Comparison of ENCODE assay signal across 19 mouse cellular contexts in genomic region chr2:154959486-154959885, GRCm38 (mm10). TPM values are rescaled to one million over a fixed set of nuclear protein-coding genes. Genes with fewer than 3 reads are reported as not detected.
"Had no signal": no experiment of that assay in that cellular context is flagged by ENCODE, and none has a peak within 500 bp of the region (broad histone marks: within the 10 kb centered on the region; RNA-seq: fewer than 3 reads in every experiment).

No protein-coding gene starts in this region.

- ATAC-seq: lung, postnatal 0 days; midbrain, embryonic 13.5 days; midbrain, embryonic 15.5 days had no signal

- H3K4me1 ChIP-seq: lung, embryonic 15.5 days; midbrain, embryonic 13.5 days; midbrain, embryonic 15.5 days; neural tube, embryonic 12.5 days had no signal

- H3K27me3 ChIP-seq: lung, embryonic 15.5 days; midbrain, embryonic 13.5 days; midbrain, embryonic 15.5 days; neural tube, embryonic 12.5 days had no signal

- H3K4me2 ChIP-seq: lung, embryonic 15.5 days; midbrain, embryonic 11.5 days; midbrain, embryonic 13.5 days; midbrain, embryonic 15.5 days; neural tube, embryonic 12.5 days had no signal

- H3K36me3 ChIP-seq: lung, embryonic 15.5 days; midbrain, embryonic 13.5 days; midbrain, embryonic 15.5 days; neural tube, embryonic 12.5 days had no signal

- H3K9ac ChIP-seq: lung, embryonic 15.5 days; midbrain, embryonic 13.5 days; midbrain, embryonic 15.5 days; neural tube, embryonic 12.5 days had no signal

- H3K9me3 ChIP-seq: lung, embryonic 15.5 days; megakaryocyte, embryonic 14.5 days; midbrain, embryonic 13.5 days; midbrain, embryonic 15.5 days; neural tube, embryonic 12.5 days had no signal

- DNase-seq: lung, adult 2 months; lung, postnatal 14 days; lung, postnatal 36 days; right cerebral cortex, postnatal 14 days; thymus, adult 18-20 months; thymus, postnatal 14 days; thymus, postnatal 36 days had no signal

- H3K27ac ChIP-seq: lung, embryonic 15.5 days; macrophage; midbrain, embryonic 13.5 days; midbrain, embryonic 15.5 days; neural tube, embryonic 12.5 days had no signal

- H3K4me3 ChIP-seq: lung, embryonic 15.5 days; megakaryocyte, embryonic 14.5 days; midbrain, embryonic 13.5 days; midbrain, embryonic 15.5 days; neural tube, embryonic 12.5 days had no signal

RNA-seq across cellular contexts. Expression of gene Gm14226, which starts 58.6 kb away (rescaled TPM):
- total RNA-seq: megakaryocyte progenitor cell, adult 5-6 weeks; midbrain, postnatal 0 days; monocyte, adult 5-6 weeks; neutrophil, adult 5-6 weeks had no signal
- polyA plus RNA-seq: macrophage had no signal
